Mouse (Mus musculus): Measurements from ENCODE around the gene Gale.

GRCm38 (mm10) chr4:135930239-135930638 is 33.3 kb upstream of the Gale start:
- TF ChIP-seq POLR2A (IDR thresholded peaks at IDR 0.05; ENCODE audit: insufficient read length, low read depth) (no peak), MYOD1 (IDR thresholded peaks at IDR 0.05; ENCODE audit: control insufficient read depth in 1 of 3, insufficient read length in 2 of 3, low read depth in 2 of 3) (no peak)

Measured in myocyte (in vitro differentiated cells).